Mouse (Mus musculus) midbrain, embryonic 14.5 days (tissue): ENCODE measurements around the gene Prr18. TPM values are rescaled to one million over a fixed set of nuclear protein-coding genes. Genes with fewer than 3 reads are reported as not detected.

Source experiments
- ATAC-seq: fragments of 200-750 bp; cut with Nextera tagmentation; 2 replicates; pipeline ENCODE4 v1.8.0; 2017; ENCODE audit warnings: moderate number of reproducible peaks, moderate library complexity; ENCODE audit not compliant: low FRiP score, low TSS enrichment
- DNase-seq: peaks from one replicate; pipeline ENCODE4 v3.0.0-alpha.2; 2015
- H3K27ac ChIP-seq: fragments of 300-500 bp; sonication (generic); replicated peaks from 2 replicates; pipeline ENCODE4 v1.5.1; 2014; ENCODE audit warnings: mild to moderate bottlenecking, low read depth, low read length, moderate library complexity
- H3K27me3 ChIP-seq: fragments of 300-500 bp; sonication (generic); 2 replicates; pipeline ENCODE4 v1.6.1; 2014; ENCODE audit warnings: low read length, control low read depth, mixed read lengths; ENCODE audit not compliant: control insufficient read depth, insufficient read depth
- H3K36me3 ChIP-seq: fragments of 300-500 bp; sonication (generic); 2 replicates; pipeline ENCODE4 v1.6.1; 2014; ENCODE audit warnings: low read length, control low read depth; ENCODE audit not compliant: control insufficient read depth, insufficient read depth
- H3K4me1 ChIP-seq: fragments of 300-500 bp; sonication (generic); 2 replicates; pipeline ENCODE4 v1.6.1; 2014; ENCODE audit warnings: mild to moderate bottlenecking, antibody characterized with exemption, low read length, control low read depth; ENCODE audit not compliant: control insufficient read depth, insufficient read depth
- H3K4me2 ChIP-seq: fragments of 300-500 bp; sonication (generic); 2 replicates; pipeline ENCODE4 v1.6.1; 2014; ENCODE audit warnings: mild to moderate bottlenecking, low read length, moderate library complexity
- H3K4me3 ChIP-seq: fragments of 300-500 bp; sonication (generic); replicated peaks from 2 replicates; pipeline ENCODE4 v1.5.1; 2014; ENCODE audit warnings: low read depth, low read length
- H3K9ac ChIP-seq: fragments of 300-500 bp; sonication (generic); replicated peaks from 2 replicates; pipeline ENCODE4 v1.6.1; 2014; ENCODE audit warnings: mild to moderate bottlenecking, low read length, moderate library complexity
- H3K9me3 ChIP-seq: fragments of 300-500 bp; sonication (generic); 2 replicates; pipeline ENCODE4 v1.6.1; 2016; ENCODE audit warnings: low read length, control low read depth, mixed read lengths; ENCODE audit not compliant: control insufficient read depth
- WGBS: fragments of 180-500 bp; shearing (Covaris S2); extraction: QIAGEN DNeasy Blood & Tissue Kit; methylation state at CpG from one replicate; pipeline ENCODE4 v1.1.7; 2014; 5-methylcytosine and 5-hydroxymethylcytosine counted together
- polyA plus RNA-seq: library from polyadenylated mRNA; unstranded; fragments of >200 nt; fragmentation: Nextera tagmentation; extraction: Ambion mirVana; gene quantifications from 2 replicates; pipeline ENCODE4 v1.2.1, GENCODE M21; 2014

Gene Prr18
- polyA plus RNA-seq, 1 experiment from 2014 or later: 18.3 TPM

DNA sequence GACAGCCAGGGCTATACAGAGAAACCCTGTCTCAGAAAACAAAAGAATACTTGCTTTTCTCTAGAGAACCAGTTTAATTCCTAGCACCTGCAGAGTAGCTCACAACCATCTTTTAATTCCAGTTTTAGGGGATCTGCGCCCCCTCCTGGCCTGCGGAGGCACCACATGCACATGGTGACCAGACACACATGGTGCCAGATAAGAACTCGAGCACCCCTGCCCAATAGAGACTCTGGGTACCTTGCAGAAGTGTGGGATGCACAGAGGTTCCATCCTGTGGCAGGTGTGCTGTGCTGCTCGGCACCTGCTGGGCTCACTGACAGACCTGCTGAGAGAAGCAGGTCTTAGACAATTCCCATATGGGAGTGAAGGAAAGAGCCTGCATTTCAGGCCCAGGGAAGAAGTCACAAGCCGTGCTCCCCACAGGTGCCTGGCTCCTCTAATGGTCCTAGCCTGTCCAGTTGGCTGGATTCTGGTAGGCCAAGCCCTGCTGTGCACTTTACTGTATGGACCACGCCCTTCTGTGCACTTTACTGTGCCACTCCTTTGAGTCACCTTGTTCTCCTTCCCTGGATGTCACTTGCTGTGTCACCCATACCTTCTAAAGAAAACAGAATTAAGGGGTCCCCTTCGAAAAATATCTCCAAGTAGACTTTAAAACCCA lies 8.6 kb upstream of the Prr18 start:
- Histone ChIP-seq H3K4me1 (no peaks in the 10 kb centered on the region), H3K36me3 (peaks cover 36% of the 10 kb centered on the region), H3K4me3 (no peak overlapping the region), H3K27ac (no peak overlapping the region), H3K4me2 (no peak overlapping the region), H3K9me3 (no peaks in the 10 kb centered on the region), H3K27me3 (no peaks in the 10 kb centered on the region), H3K9ac (no peak overlapping the region)
- whole genome bisulfite sequencing: 69% methylated on average over 7 of the region's 7 CpGs
- DNase-seq: peak; percentile 35
- ATAC-seq: no peak

GRCm38 (mm10) chr17:8330602-8331001 lies 6.7 kb upstream of the Prr18 start:
- no peak for ATAC-seq
- no peak overlapping the region for H3K4me2 ChIP-seq

DNA sequence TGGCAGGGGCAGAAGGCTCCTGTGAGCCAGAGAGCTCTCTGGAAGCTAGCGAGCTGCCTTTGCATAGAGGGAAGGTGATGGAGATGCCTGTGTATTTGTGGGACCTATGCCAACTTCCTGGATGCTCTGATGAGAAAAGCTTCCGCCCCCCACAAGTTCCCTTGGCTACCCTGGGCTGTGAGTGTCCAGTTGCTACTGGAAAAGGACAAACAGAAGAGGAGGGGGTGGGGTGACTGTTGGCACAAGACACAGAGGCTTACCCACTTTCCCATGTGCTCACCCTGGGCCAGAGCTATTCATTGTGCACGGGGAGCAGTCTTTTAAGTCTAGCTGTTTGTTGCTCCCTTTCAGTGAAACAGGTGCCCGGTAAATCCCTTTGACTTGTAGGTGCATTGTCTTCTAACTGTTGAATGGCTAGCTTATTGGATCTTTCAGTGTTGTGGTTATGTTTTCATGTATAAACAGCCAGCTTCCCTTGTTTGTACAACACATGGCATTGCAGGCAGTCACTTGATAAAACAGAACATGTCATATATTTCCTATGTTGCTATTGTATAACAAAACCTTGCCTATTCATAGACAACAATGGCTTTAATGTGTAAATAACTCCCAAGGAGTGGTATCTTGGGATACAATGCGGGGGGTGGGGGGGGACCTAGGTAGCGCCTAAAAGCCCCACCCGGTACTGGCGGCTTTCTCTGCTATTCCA lies 2.6 kb downstream of the Prr18 start:
- H3K4me1 ChIP-seq: peaks cover 30% of the 10 kb centered on the region
- WGBS: 11% methylated on average over 8 of the region's 8 CpGs

More at GRCm38 (mm10) chr17:8330602-8331001, 6.7 kb upstream of the Prr18 start:
- no peaks in the 10 kb centered on the region for H3K9me3 ChIP-seq
- H3K27me3 ChIP-seq: no peaks in the 10 kb centered on the region
- WGBS: 82% methylated on average over 5 of the region's 5 CpGs
- H3K4me3 ChIP-seq: no peak overlapping the region
- peaks cover 17% of the 10 kb centered on the region for H3K36me3 ChIP-seq
- no peak overlapping the region for H3K27ac ChIP-seq
- no peaks in the 10 kb centered on the region for H3K4me1 ChIP-seq
- no peak overlapping the region for H3K9ac ChIP-seq
- no peak for DNase-seq

GRCm38 (mm10) chr17:8340407-8341359 lies 3.4 kb downstream of the Prr18 start:
- ATAC-seq (peak; percentile 85), DNase-seq (peak; percentile 81)
- Histone ChIP-seq H3K4me1 (peaks cover 30% of the 10 kb centered on the region), H3K27ac (peak overlapping the region; percentile 90), H3K4me2 (peak overlapping the region; percentile 98), H3K9me3 (no peaks in the 10 kb centered on the region), H3K9ac (peak overlapping the region; percentile 95), H3K36me3 (no peaks in the 10 kb centered on the region), H3K4me3 (peak overlapping the region; percentile 67), H3K27me3 (no peaks in the 10 kb centered on the region)
- WGBS: under 1% methylated on average over 57 of the region's 92 CpGs

More for the DNA sequence above, 2.6 kb downstream of the Prr18 start:
- Histone ChIP-seq H3K4me3 (peak overlapping the region; percentile 67), H3K27ac (peak overlapping the region; percentile 90), H3K4me2 (peak overlapping the region; percentile 98), H3K27me3 (no peaks in the 10 kb centered on the region), H3K9me3 (no peaks in the 10 kb centered on the region), H3K36me3 (no peaks in the 10 kb centered on the region), H3K9ac (peak overlapping the region; percentile 95)
- DNase-seq (peak; percentile 68), ATAC-seq (0 out of 2 replicates have a peak, but pooled peaks have one; percentile 13)

GRCm38 (mm10) chr17:8341360-8341963 lies 4.2 kb downstream of the Prr18 start:
- Histone ChIP-seq H3K9me3 (no peaks in the 10 kb centered on the region), H3K4me2 (peak overlapping the region; percentile 98), H3K9ac (peak overlapping the region; percentile 95), H3K36me3 (no peaks in the 10 kb centered on the region), H3K27ac (peak overlapping the region; percentile 90), H3K27me3 (no peaks in the 10 kb centered on the region), H3K4me1 (peaks cover 30% of the 10 kb centered on the region), H3K4me3 (peak overlapping the region; percentile 67)
- DNase-seq (peak; percentile 59), ATAC-seq (peak; percentile 43; the same call in 1 of the 2 replicates)
- WGBS: 6% methylated on average over 45 of the region's 46 CpGs

DNA sequence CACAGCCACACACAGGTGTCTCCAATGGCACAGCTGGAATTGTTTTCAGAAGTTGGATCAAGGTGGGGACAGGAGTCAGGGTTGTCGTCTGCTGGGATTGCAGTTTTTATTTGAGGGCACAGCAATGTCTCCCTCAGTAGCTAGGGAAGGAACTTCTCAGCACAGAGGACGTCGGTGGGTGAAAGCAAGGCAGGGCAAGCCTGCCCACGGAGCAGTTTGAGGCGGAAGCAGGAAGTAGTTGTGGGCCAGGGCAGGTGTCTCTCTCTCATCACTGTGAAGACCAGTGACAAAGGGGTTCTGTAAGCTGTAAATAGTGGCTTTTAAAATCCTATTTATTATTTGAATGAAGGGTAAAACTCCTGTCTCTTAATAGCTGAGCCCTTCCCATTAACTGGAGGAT lies 5.4 kb downstream of the Prr18 start:
- no peaks in the 10 kb centered on the region for H3K27me3 ChIP-seq
- peak overlapping the region; percentile 98 for H3K4me2 ChIP-seq
- H3K9ac ChIP-seq: peak overlapping the region; percentile 95; the same call in 1 of the 2 replicates
- WGBS: 38% methylated on average over 5 of the region's 5 CpGs
- ATAC-seq (no peak), DNase-seq (no peak)
- no peak overlapping the region; the same call in 1 of the 2 replicates for H3K27ac ChIP-seq
- H3K4me3 ChIP-seq: peak overlapping the region; percentile 14; the same call in 1 of the 2 replicates
- no peaks in the 10 kb centered on the region for H3K36me3 ChIP-seq
- peaks cover 30% of the 10 kb centered on the region for H3K4me1 ChIP-seq
- H3K9me3 ChIP-seq: no peaks in the 10 kb centered on the region

DNA sequence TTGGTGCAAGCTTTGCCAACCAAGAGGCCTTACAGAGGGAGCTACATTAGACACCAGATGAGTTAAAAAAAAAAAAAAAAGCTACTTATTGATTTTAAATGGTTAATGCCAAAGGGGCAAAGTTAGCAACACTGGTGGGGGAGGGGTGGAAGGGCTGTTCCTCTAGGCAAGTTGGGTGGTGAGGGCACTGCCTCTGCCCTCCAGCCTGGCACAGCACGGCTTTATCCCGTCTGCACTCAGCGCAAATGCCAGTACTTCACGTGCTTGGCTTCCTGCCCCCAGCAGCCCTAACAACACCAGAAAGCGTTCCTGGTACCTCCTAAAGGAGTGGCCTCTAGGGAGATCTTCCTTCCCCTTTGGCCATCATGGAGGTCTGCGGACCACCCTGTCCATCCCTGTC lies 6.2 kb downstream of the Prr18 start:
- Histone ChIP-seq H3K27me3 (no peaks in the 10 kb centered on the region), H3K4me1 (peaks cover 30% of the 10 kb centered on the region), H3K36me3 (no peaks in the 10 kb centered on the region), H3K4me2 (peak overlapping the region; percentile 98), H3K9ac (no peak overlapping the region), H3K4me3 (no peak overlapping the region), H3K27ac (no peak overlapping the region), H3K9me3 (no peaks in the 10 kb centered on the region)
- DNase-seq: peak; percentile 17
- ATAC-seq: no peak
- WGBS: 69% methylated on average over 6 of the region's 6 CpGs

DNA sequence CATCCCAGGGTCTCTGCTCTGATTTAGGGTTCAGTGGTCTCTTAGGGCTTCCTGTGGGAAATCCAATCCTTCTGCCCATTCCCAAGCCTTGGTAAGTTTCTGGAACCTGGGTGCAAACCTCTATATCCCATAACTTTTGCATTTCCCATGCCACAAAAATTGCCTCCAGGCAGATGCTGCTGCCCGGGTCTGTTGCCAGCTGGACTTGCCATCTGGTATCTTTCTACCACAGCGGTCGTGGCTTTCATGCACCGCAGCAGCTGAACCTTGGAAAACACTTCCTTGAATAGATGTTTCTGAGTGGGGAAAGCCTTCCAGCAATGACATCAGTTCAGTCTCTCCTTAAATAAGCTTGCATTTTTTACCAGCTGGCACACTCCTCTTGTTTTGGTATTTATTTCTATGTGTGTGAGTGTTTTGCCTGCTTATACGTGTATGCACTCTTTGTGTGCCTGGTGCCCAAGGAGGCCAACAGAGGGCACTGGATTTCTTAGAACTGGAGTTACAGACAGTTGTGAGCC lies 10.6 kb downstream of the Prr18 start:
- H3K36me3 ChIP-seq: no peaks in the 10 kb centered on the region
- H3K27me3 ChIP-seq: no peaks in the 10 kb centered on the region
- no peak overlapping the region for H3K27ac ChIP-seq
- H3K4me2 ChIP-seq: no peak overlapping the region
- no peaks in the 10 kb centered on the region for H3K9me3 ChIP-seq
- peaks cover 3% of the 10 kb centered on the region; the same call in 1 of the 2 replicates for H3K4me1 ChIP-seq
- DNase-seq: no peak
- WGBS: 80% methylated on average over 5 of the region's 5 CpGs
- no peak overlapping the region for H3K4me3 ChIP-seq
- H3K9ac ChIP-seq: no peak overlapping the region
- no peak for ATAC-seq
